Mouse (Mus musculus): ENCODE data around the gene Armc12.

DNA sequence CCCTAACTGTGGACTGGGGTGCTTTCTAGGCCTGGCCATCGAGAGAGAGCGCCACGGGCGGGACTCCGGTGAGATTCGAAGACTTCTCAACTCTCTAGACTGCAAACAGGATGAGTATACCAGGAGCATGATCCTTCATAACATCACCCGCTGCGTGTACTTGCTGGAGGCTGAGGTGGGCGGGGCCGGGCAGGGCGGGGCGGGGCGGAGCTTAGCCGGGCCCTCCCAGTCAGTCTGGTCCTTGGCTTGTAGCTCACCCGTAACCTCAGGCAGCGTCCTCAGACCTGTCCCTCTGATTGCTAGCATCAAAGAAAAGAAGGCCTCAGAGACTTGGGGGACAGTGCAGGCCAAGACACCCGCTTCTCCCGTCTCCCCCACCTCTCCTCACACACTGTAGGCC is 1.3 kb downstream of the Armc12 start:
- TF ChIP-seq CTCF (IDR thresholded peaks at IDR 0.05; ENCODE audit: control insufficient read depth, insufficient read depth, insufficient read length) (no peak), MYOG (IDR thresholded peaks at IDR 0.05; ENCODE audit: control insufficient read depth, extremely low read depth, insufficient read length) (no peak), MAX (IDR thresholded peaks at IDR 0.05) (no peak), FOSL1 (IDR thresholded peaks at IDR 0.05; ENCODE audit: insufficient read depth, low read length, poor library complexity, severe bottlenecking) (no peak)

All from C2C12 (cell line).